Mouse (Mus musculus): ENCODE data around the gene Qprt. TPM values are rescaled to one million over a fixed set of nuclear protein-coding genes. Genes with fewer than 3 reads are reported as not detected.

Qprt gene
- polyA plus RNA-seq (2016; fragmentation: Nextera tagmentation; extraction: Ambion mirVana): 1.3 and 1.7 TPM in 2 replicates

DNA sequence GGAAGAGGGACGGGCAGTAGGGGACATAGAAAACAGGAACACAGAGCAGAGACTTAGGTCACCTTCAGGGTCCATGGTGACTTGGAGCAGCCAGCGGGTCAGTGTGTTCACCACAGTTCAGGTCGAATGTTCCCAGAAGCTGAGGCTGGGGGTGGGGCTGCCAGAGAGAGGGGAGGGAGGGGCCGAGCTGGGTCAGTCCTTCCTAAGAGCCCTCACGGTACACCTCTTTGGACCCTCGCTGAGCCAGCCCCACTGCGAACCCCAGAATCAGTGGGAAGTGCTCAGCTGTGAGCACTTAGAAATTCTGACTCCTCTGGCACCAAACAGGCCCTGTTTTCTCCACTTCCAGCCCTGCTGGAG is at the start of gene Qprt:
Gene Qprt, minus strand, starts transcription at position 316 of the 360 bp plus-strand sequence.
- Histone ChIP-seq H3K9ac (replicated peaks) (no peak within 1 kb of the TSS), H3K9me3 (0 out of 2 replicates have a peak, but pooled peaks cover 9% of the 10 kb centered on the region), H3K27me3 (peaks cover 44% of the 10 kb centered on the region), H3K4me2 (peak within 1 kb of the TSS; percentile 24), H3K27ac (no peak within 1 kb of the TSS), H3K36me3 (no peaks in the 10 kb centered on the region), H3K4me1 (replicated peaks) (peaks cover 17% of the 10 kb centered on the region), H3K4me3 (replicated peaks) (0 out of 2 replicates have a peak within 1 kb of the TSS, but pooled peaks have one; percentile 13)
- WGBS: 6% methylated on average over 7 of the region's 7 CpGs
- ATAC-seq (ENCODE audit: insufficient number of reproducible peaks, insufficient read depth, low FRiP score, low TSS enrichment, low read depth): no peak

DNA sequence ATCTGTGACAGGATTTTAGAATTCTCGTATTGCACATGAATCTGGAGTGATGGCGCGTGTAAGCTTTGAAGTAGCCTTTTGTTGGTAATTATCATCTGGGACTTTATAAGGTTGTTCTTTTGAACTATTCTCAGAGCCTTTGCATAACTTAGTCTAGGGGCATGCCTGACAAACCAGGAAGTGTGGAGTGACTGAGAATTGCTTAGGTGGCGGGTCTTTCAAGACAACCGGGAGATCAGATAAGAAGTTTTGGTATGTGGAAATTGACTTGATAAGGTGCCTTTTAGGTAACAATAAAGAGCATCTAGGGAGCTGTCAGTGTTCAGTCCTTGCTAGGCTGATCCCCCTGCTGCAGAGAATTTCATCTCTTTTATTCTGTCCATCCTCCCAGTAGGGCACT is 44.5 kb upstream of the Qprt start:
- Histone ChIP-seq H3K9ac (replicated peaks) (no peak overlapping the region), H3K9me3 (no peaks in the 10 kb centered on the region), H3K4me3 (replicated peaks) (no peak overlapping the region), H3K4me1 (replicated peaks) (no peaks in the 10 kb centered on the region), H3K36me3 (no peaks in the 10 kb centered on the region), H3K4me2 (no peak overlapping the region), H3K27ac (no peak overlapping the region), H3K27me3 (no peaks in the 10 kb centered on the region; the same call in 1 of the 2 replicates)
- no peak for ATAC-seq (ENCODE audit: insufficient number of reproducible peaks, insufficient read depth, low FRiP score, low TSS enrichment, low read depth)
- 91% methylated on average over 5 of the region's 5 CpGs for WGBS

DNA sequence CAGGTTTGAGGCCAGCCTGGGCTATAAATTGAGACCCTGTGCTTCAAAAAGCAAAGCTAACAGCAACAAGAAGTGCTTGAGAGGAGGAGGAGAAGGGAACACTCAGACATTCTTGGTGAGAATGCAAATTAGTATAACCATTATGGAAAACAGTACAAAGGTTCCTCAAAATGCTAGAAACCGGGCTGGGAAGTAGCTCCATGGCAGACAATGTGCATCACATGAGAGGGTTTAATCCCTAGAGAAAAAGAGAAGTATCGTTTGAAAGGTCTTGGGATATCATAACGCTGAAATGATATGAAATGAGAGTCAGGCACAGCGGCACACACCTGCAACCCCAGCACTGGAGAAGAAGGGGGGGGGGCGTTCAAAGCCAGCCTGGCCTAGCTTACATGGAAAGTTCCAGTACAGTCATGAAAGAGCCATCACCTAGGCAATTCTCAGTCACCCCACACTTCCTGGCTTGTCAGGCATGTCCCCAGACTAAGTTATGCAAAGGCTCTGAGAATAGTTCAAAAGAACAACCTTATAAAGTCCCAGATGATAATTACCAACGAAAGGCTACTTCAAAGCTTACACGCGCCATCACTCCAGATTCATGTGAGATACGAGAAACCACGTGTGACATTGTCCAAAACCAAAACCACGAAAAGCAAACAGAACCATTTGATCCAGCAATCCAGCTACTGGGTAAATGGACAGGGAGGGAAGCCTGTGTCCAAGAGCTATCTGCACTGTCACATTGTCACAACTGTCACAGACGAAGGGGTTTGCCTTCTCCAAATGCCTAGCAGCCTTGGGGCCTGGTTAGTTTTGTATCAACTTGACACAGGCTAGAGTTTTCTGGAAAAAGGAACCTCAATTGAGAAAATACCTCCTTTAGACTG is 43.8 kb upstream of the Qprt start:
- Histone ChIP-seq H3K9ac (replicated peaks) (no peak overlapping the region), H3K36me3 (no peaks in the 10 kb centered on the region), H3K4me2 (no peak overlapping the region), H3K4me3 (replicated peaks) (no peak overlapping the region), H3K27me3 (no peaks in the 10 kb centered on the region; the same call in 1 of the 2 replicates), H3K9me3 (no peaks in the 10 kb centered on the region), H3K4me1 (replicated peaks) (no peaks in the 10 kb centered on the region), H3K27ac (no peak overlapping the region)
- 86% methylated on average over 12 of the region's 12 CpGs for WGBS
- no peak for ATAC-seq (ENCODE audit: insufficient number of reproducible peaks, insufficient read depth, low FRiP score, low TSS enrichment, low read depth)

DNA sequence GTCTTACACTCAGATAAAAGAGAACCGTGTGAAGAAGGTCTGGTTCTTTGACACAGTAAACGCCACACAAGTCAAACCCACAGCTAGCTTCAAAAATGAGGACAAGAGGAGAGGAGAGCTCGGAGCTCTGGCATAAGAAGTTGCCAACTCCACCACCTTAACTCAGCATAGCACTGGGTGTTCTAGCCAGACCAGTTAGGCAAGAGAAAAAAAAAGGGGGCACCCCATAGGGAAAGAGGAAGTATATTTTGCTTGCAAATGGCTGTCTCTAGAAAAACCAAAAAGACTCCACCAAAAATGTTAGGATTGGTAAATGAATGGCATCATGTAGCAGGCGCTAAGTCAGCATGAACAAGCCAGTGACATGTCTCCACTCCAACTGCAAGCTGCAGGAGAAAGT is 42.0 kb upstream of the Qprt start:
- H3K9me3 ChIP-seq: no peaks in the 10 kb centered on the region
- no peaks in the 10 kb centered on the region for H3K36me3 ChIP-seq
- no peak overlapping the region for H3K4me3 ChIP-seq (replicated peaks)
- WGBS: 86% methylated on average over 4 of the region's 4 CpGs
- no peak overlapping the region for H3K4me2 ChIP-seq
- H3K4me1 ChIP-seq (replicated peaks): no peaks in the 10 kb centered on the region
- no peaks in the 10 kb centered on the region; the same call in 1 of the 2 replicates for H3K27me3 ChIP-seq
- ATAC-seq (ENCODE audit: insufficient number of reproducible peaks, insufficient read depth, low FRiP score, low TSS enrichment, low read depth): no peak
- H3K9ac ChIP-seq (replicated peaks): no peak overlapping the region
- H3K27ac ChIP-seq: no peak overlapping the region

DNA sequence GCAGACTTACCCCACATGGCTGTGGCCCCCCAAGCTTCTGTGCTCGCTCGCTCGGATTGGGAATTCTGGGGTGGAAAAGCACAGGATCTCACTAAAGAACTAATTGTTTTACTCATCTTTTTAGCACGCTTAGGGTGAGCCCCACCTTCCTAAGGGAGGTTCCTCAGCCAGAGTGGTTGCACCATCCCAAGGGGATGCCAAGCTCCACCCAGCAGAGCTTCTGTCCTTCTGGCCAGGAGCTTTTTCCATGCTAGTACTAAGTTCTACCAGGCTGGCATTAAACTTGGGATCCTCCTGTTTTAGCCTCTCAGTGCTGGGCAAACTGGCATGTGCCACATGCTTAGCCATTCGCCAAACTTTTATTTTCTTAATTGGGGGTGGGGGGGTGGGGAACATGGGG is 40.5 kb upstream of the Qprt start:
- no peaks in the 10 kb centered on the region for H3K36me3 ChIP-seq
- H3K27ac ChIP-seq: no peak overlapping the region
- no peak overlapping the region for H3K4me3 ChIP-seq (replicated peaks)
- H3K27me3 ChIP-seq: no peaks in the 10 kb centered on the region; the same call in 1 of the 2 replicates
- no peak for ATAC-seq (ENCODE audit: insufficient number of reproducible peaks, insufficient read depth, low FRiP score, low TSS enrichment, low read depth)
- WGBS: 86% methylated on average over 5 of the region's 5 CpGs
- no peak overlapping the region for H3K4me2 ChIP-seq
- no peaks in the 10 kb centered on the region for H3K9me3 ChIP-seq
- H3K9ac ChIP-seq (replicated peaks): no peak overlapping the region
- H3K4me1 ChIP-seq (replicated peaks): no peaks in the 10 kb centered on the region

DNA sequence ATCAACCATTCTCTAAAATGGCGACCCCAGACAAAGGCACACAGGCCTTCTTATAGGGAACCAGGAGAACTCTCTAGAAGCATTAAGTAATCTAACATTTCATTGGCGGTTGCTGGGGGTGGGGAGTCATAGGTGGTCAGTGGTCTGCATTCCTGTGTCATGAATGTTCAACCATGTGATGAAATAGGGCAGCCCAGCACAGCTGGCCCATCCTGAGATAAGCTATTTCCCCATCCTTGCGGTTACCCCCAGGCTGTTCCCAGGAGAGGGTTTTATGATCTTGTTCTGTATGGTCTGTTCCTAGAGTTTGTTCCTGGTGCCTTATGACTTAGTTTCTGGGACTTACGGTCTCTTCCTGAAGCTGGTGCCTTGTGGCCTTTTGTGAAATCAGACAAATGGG is 35.5 kb upstream of the Qprt start:
- H3K27me3 ChIP-seq: no peaks in the 10 kb centered on the region; the same call in 1 of the 2 replicates
- H3K4me2 ChIP-seq: no peak overlapping the region
- ATAC-seq (ENCODE audit: insufficient number of reproducible peaks, insufficient read depth, low FRiP score, low TSS enrichment, low read depth): no peak
- no peak overlapping the region for H3K9ac ChIP-seq (replicated peaks)
- no peak overlapping the region for H3K27ac ChIP-seq
- H3K4me1 ChIP-seq (replicated peaks): no peaks in the 10 kb centered on the region
- H3K4me3 ChIP-seq (replicated peaks): no peak overlapping the region
- no peaks in the 10 kb centered on the region for H3K9me3 ChIP-seq
- no peaks in the 10 kb centered on the region for H3K36me3 ChIP-seq
- WGBS: 78% methylated on average over 4 of the region's 4 CpGs

DNA sequence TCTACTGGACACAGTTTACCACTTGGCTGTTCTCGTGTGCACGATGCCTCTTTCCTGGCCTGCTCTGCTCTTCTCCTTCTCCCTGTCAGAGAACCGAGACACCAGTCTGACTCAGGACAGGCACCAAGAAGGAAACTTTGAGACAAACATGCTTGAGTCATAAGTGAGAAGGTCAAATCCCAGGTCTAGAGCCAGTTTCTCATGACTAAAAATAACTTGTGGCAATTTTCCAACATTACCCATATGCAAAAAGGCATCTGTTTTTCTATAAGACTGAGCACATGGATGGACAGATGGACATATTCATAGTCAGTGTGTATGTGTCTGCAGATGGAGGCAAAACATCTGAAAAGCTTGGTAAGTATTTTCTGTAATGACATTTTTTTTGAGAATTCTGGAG is 31.5 kb upstream of the Qprt start:
- no peaks in the 10 kb centered on the region for H3K4me1 ChIP-seq (replicated peaks)
- no peak overlapping the region for H3K27ac ChIP-seq
- H3K9me3 ChIP-seq: no peaks in the 10 kb centered on the region
- H3K36me3 ChIP-seq: no peaks in the 10 kb centered on the region
- H3K4me2 ChIP-seq: no peak overlapping the region
- 85% methylated on average over 3 of the region's 3 CpGs for WGBS
- no peak for ATAC-seq (ENCODE audit: insufficient number of reproducible peaks, insufficient read depth, low FRiP score, low TSS enrichment, low read depth)
- H3K27me3 ChIP-seq: no peaks in the 10 kb centered on the region
- H3K4me3 ChIP-seq (replicated peaks): no peak overlapping the region
- H3K9ac ChIP-seq (replicated peaks): no peak overlapping the region

DNA sequence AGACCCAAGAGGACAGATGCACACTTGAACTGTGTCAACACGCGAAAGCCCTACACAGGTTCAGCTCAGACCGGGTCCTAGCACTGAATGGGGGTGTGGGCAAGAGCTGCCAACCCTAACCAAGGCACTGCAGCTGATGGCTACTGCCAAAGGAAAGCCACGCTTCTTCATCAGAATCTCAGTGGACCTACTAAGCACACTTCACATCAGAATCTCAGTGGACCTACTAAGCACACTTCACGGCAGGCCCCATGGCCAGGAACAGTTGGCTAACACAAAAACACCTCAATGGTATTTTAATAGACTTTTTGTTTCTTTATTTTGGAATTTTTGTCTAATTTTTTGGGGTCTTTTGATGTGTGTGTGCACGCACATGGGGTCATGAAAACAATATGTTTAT is 30.4 kb upstream of the Qprt start:
- Histone ChIP-seq H3K4me2 (no peak overlapping the region), H3K36me3 (no peaks in the 10 kb centered on the region), H3K9ac (replicated peaks) (no peak overlapping the region), H3K27ac (no peak overlapping the region), H3K4me3 (replicated peaks) (no peak overlapping the region), H3K4me1 (replicated peaks) (no peaks in the 10 kb centered on the region), H3K27me3 (no peaks in the 10 kb centered on the region), H3K9me3 (no peaks in the 10 kb centered on the region)
- WGBS: 92% methylated on average over 6 of the region's 6 CpGs
- ATAC-seq (ENCODE audit: insufficient number of reproducible peaks, insufficient read depth, low FRiP score, low TSS enrichment, low read depth): no peak

DNA sequence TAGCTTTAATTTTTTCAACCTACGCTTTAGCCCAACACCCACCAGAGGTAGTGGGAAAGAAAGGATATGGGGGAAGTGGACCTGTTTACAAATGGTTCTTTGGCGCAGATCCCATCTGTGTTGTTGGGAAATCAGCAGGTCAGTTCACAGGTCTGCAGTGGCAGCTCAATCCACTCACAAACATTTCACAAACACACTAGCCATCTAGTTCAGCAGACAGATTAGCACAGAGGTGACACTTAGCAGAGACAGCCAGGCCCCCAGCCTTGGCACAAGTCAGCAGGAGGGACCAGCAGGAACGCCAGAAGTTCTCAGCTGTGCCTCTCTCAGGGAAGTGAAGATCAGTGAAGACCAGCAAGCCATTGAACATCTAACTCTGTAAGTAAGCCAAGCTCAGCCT is 25.9 kb upstream of the Qprt start:
- Histone ChIP-seq H3K4me1 (replicated peaks) (no peaks in the 10 kb centered on the region; the same call in 1 of the 2 replicates), H3K27ac (no peak overlapping the region), H3K4me2 (no peak overlapping the region), H3K4me3 (replicated peaks) (no peak overlapping the region), H3K9ac (replicated peaks) (no peak overlapping the region), H3K9me3 (no peaks in the 10 kb centered on the region), H3K27me3 (no peaks in the 10 kb centered on the region), H3K36me3 (no peaks in the 10 kb centered on the region)
- no peak for ATAC-seq (ENCODE audit: insufficient number of reproducible peaks, insufficient read depth, low FRiP score, low TSS enrichment, low read depth)
- 61% methylated on average over 3 of the region's 3 CpGs for WGBS

DNA sequence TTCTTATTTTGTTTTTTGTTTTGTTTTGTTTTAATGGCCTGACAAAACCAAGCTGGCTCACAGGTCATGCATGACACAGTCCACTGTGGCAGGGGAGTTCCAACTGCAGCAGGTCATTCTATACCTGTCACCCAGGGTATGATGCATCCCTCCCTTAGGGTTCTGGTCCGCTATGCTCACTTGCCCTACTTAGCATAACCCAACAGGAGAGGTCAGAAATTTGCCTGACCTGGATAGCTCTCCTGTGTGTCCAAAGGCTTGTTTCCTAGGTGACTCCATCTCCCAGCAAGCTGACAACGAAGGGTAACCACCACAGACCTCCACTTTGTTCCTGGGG is 24.2 kb upstream of the Qprt start:
- no peak overlapping the region for H3K4me3 ChIP-seq (replicated peaks)
- no peaks in the 10 kb centered on the region for H3K27me3 ChIP-seq
- H3K27ac ChIP-seq: no peak overlapping the region
- no peaks in the 10 kb centered on the region; the same call in 1 of the 2 replicates for H3K4me1 ChIP-seq (replicated peaks)
- no peak for ATAC-seq (ENCODE audit: insufficient number of reproducible peaks, insufficient read depth, low FRiP score, low TSS enrichment, low read depth)
- H3K9ac ChIP-seq (replicated peaks): no peak overlapping the region
- H3K4me2 ChIP-seq: no peak overlapping the region
- no peaks in the 10 kb centered on the region for H3K9me3 ChIP-seq
- WGBS: 87% methylated on average over 2 of the region's 2 CpGs
- no peaks in the 10 kb centered on the region for H3K36me3 ChIP-seq

DNA sequence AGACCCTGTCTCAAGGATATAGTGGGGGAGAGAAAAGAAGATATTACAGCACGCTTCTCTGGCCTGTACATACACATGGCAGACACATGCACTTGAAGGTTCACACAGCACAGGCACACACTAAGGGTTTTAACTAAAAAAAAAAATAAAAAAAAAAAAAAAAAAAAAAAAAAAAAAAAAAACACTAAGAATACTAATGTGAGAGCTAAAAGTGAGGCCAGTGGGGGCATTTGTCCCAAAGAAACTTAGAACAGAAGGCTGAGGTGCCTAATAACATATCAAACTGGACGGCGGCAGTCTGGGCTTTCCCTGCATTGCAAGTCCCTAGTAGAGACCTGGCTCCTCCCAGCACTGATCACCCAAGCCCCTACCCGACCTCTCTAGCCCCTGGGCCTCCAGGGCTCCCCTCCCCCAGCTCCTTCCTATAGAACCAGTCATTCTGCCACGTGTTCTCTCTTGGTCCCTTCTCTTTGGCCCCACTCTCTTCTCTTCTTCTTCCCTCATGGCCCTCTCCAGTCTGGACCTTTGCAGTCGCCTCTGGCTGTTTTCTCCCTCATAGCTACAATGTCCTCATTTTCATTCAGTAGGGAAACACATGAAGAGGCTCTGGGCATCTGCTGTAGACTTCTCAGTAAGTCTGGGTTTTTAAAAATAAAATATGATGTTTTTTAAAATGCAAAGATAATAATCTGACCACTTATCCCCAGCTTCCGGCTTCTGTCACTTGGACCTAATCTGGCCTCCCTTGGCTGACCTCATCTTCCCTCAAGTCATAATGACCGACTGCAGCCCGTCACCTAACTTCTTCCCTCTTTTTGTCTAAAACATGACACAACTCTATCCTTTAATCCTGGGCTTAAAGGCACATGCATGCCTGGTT is 23.6 kb upstream of the Qprt start:
- Histone ChIP-seq H3K4me3 (replicated peaks) (no peak overlapping the region), H3K4me2 (no peak overlapping the region)
- no peak for ATAC-seq (ENCODE audit: insufficient number of reproducible peaks, insufficient read depth, low FRiP score, low TSS enrichment, low read depth)

More for the DNA sequence above, 23.6 kb upstream of the Qprt start:
- H3K9me3 ChIP-seq: no peaks in the 10 kb centered on the region
- H3K27ac ChIP-seq: no peak overlapping the region
- H3K4me1 ChIP-seq (replicated peaks): no peaks in the 10 kb centered on the region; the same call in 1 of the 2 replicates
- no peak overlapping the region for H3K9ac ChIP-seq (replicated peaks)
- WGBS: 59% methylated on average over 9 of the region's 9 CpGs
- no peaks in the 10 kb centered on the region for H3K36me3 ChIP-seq
- no peaks in the 10 kb centered on the region for H3K27me3 ChIP-seq
